Mouse (Mus musculus): ENCODE data around the gene Myo19. TPM values are rescaled to one million over a fixed set of nuclear protein-coding genes. Genes with fewer than 3 reads are reported as not detected.

Gene Myo19
- total RNA-seq, 2 experiments from 2014 or later = 3.6 to 4.0 TPM

- no peak for DNase-seq
These were observed 7.0 kb downstream of the Myo19 start for GRCm38 (mm10) chr11:84886767-84887511.

DNA sequence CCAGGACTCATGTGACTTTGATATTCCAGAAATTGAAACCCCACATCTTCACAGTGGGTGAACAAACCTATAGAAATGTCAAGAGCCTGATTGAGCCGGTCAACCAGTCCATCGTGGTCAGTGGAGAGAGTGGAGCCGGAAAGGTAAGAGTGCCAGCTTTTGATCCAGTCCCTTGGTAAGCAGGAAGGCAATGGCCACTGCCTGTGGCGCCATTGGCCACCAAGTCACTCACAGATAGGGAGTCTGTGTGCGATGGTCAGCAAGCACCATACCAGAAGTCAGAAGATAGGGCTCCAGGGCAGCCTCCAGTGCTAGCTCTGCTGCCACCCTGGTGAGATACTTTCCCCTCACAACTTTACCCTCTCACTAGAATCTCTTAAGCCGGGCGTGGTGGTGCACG lies 8.1 kb downstream of the Myo19 start:
- no peak for DNase-seq

GRCm38 (mm10) chr11:84889492-84889891 lies 9.5 kb downstream of the Myo19 start:
- no peak for DNase-seq

- DNase-seq = no peak
These were observed 11.8 kb downstream of the Myo19 start for GRCm38 (mm10) chr11:84891705-84892104.

- DNase-seq = no peak
These were observed 13.2 kb downstream of the Myo19 start for GRCm38 (mm10) chr11:84893113-84893512.

DNA sequence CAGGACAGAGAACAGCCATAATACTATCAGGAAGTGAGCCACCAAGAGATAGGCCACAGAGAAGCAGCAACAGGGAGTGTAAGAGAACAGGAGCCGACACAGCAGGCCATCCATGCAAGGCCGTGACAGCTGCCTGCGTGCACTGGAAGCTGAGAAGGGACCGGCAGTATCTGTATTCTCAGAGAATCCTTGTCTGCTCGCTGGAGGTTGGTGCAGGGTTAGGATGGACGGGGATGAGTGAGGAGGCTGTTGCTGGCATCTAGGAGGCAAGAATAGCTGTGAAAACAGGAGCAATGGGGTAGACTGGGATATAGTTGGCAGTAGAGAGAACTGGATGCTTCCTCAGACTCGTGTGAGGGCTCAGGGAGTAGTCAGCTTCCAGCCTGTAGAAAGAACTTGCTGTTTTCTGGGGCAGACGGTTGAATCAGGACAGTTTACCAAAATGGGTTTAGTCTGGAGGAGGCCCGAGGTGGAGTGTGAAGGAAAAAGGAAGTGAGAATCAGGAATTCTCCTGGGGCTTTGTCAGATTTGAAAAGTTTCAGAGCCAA lies 24.7 kb downstream of the Myo19 start:
- DNase-seq = no peak

- DNase-seq = no peak
These were observed 27.1 kb downstream of the Myo19 start for GRCm38 (mm10) chr11:84907081-84907480.

- DNase-seq = no peak
These were observed 28.5 kb downstream of the Myo19 start for GRCm38 (mm10) chr11:84908480-84908879.

DNA sequence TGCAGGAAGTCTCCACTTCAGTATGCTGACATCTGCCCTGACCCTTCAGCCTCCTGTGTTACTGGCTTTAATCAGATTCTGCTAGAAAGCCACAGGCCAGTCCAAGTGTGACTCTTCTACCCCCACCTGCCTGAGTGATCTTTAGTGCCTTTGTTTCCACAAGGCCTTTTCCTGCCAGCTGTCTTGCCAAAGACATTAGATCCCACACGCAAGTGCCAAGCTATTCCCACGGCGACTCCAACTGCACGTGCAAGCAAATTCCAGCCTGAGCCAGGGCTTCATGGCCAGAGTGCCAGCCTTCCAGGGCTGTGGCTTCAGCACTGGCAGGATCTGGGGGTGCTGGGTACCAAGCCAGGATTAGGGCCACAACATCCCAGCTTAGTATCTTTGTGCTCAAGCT lies 30.5 kb downstream of the Myo19 start:
- no peak for DNase-seq

GRCm38 (mm10) chr11:84914673-84915072 lies 34.7 kb downstream of the Myo19 start:
- DNase-seq = no peak

DNA sequence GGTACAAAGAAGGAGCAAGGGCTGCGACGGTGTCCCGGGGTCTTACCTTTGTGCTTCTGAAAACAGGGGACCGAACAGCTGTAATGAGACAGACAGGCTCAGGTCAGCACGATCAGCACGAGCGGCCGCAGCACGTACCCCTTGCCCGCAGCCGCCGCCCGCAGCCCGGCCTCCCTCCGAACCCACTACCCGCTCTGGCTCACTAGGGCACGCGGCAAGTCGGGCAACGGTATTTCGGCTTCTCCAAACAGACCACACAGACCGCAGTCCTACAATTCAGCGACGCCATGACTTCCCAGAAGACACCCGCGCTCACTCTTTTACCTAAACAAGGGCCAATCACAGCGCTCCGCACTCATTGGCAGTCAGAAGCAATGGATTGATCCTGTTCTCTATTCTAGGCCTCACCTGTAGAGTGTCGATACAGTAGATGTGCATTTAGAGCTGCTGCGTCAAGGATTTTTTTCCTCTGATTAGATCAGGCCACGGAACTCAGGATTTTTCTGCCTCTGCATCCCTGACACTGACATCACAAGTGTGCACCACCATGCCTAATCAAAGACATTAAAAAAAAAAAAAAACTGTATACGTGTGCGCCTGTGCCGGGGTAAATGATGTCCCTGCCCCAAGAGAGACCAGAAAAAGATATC lies 36.2 kb downstream of the Myo19 start, which contains the start of gene Znhit3:
Znhit3 (minus strand) TSS at position 314 of the 650 bp plus-strand sequence.
- DNase-seq = peak; percentile 77

DNA sequence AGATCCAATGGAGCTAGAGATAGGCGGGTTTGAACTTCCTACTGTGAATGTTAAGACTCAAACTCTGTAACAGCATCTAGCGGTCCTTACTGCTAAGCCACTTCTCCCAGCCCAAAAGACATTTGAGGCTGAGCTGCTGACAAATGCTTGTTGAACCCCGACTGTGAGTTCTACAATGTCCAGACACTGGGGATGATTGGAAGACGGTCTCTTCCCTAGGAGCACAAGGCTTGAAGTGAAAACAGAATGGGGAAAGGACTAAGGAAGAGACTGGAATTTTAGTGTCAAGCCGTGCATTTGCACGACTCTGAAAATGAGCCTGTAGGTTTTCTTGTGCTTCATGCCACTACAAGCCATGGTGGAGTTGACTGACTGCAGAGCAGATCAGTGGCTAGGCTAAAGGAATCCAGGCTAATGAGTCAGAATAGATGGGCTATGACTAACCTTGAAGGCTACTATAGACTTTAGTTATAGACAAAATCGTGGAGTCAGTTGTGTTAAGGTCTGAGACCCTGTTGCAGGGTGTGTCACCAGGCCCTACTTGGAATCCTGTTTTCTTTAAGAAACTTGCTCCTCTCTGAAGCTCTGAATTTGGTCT lies 36.9 kb downstream of the Myo19 start:
- no peak for DNase-seq

DNA sequence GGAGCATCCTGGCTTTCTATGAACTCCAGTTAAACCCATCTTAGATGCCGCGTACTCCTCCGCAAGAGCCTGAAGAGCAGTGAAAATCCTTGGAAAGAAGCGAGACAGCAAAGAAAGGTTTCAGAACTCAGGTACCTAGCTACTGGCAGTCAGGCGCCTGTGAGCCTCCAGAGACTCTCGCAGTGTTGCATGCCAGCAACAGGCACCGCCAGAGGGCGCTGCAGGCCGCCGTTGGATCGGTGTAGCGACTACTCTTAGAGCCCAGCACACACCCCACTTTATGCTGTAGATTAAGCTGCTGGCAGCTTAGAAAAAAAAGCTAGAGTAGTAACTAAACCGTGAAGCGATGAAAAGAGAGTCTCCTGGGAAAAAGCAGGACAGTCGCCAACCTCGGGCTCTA lies 38.5 kb downstream of the Myo19 start:
- peak; percentile 72 for DNase-seq

DNA sequence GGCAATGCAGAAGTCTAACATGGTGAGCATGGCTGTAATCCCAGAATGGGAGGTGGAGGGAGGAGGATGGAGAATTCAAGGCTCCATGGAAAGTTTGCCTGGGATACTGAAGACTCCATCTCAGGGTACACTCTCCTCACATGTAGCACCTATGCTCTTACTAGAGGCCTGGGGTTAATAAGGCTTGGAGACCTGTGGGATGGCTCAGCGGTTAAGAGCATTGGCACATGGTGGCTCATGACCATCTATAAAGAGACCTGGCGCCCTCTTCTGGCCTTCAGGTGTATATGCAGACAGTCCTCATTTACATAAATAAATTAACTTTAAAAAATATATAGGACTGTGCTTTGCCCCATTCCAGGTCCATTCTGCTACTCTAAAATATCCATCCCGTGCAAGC lies 39.3 kb downstream of the Myo19 start:
- no peak for DNase-seq

DNA sequence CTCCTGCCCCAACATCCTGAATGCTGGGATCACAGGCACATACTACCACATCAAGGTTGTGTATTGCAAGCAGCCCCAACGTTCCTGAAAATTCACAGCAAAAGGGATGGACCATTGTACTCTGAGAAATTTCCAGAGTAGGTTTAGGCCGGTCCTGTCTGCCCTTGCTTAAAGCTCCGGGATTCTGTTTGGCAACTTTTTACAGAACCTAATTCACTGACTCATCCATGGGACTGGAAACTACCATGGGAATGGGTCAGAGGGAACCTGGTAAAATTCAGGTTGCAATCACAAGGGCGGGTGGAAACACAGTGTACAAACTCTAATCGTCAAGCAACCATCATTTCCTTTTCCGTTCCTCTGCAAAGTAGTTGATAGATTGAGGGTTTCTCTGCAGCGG lies 40.0 kb downstream of the Myo19 start:
- DNase-seq = no peak

DNA sequence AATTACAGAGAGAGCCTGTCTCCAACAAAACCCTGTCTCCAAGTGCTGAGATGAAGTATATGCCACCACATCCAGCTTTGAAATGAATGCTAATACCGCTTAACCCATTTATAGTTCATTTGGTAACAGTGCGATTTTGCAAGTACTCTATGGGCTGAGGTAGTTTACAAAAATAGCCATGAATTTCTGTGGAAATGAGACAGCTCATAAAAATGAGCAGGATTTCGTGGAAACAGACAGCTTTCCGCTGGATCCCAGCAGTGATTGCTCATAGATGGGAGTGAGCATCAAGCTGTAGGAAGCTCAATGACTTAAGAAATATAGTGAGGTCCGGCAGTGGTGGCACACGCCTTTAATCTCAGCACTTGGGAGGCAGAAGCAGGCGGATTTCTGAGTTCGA lies 41.0 kb downstream of the Myo19 start:
- no peak for DNase-seq

DNA sequence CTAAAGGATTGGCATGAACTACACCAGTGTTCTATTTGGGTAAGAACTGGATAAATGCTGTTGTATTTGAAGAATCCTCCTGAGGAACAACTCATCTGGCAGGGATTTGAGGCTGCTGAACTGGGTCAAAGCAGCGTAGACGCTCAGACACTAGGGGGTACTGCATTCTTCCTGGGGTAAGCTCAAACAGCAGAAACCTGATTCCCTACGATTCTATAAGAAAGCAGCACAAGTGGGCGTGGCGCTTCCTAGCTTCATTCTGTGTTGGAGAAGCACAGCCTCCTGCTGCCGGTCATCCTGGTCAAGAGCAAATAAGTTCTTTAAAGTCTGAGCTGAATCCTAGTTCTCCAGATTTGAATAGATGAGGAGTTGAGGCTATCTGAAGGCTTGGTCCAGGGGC lies 52.3 kb downstream of the Myo19 start:
- DNase-seq = no peak

DNA sequence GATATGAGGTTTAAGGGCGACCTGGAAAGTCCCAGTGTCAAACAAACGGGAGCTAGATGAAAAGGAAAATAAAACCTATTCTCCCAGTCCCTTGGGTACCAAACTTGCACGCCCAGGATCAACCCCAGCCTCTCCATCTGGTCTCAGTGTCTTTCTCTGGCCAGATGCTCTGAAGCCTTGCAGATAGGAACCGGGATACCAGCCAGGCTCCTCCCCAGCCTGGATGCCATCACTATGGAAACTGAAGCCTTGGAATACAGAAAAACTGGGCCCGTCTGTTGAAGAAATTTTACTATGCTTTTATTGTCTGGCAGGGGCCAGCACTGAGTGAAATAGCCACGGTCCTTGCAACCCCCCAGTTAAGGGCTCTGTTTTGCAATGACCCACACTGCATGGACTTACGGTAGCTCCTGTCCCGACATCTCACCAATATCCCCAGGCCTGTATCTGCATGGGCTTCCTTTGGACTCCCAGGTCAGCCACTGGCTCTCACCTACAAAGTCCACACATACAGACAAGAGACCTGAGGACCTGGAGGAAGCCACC lies 59.6 kb downstream of the Myo19 start:
- no peak for DNase-seq

DNA sequence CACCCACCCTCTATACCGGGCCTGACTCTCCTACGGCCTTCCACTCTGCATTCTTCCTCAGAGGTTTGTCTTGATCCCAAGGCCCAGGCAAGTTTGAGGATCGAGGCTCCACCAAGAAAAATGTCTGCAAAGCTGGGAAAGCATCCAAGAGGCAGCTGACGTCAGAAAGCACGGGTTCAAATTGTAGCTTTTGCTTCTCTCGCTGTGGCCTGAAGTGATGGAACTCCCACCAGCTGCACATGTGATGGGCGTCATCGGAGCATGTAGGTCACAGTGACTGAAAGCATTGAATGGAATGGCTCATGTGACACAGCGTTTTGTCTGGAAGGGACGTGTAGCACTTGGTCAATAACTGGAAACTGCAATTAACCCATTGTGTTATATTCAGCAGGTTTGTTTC lies 60.2 kb downstream of the Myo19 start:
- DNase-seq = no peak

- DNase-seq = no peak
These were observed 64.0 kb downstream of the Myo19 start for GRCm38 (mm10) chr11:84943948-84944347.

GRCm38 (mm10) chr11:84944639-84945435 lies 64.9 kb downstream of the Myo19 start:
- DNase-seq = no peak

DNA sequence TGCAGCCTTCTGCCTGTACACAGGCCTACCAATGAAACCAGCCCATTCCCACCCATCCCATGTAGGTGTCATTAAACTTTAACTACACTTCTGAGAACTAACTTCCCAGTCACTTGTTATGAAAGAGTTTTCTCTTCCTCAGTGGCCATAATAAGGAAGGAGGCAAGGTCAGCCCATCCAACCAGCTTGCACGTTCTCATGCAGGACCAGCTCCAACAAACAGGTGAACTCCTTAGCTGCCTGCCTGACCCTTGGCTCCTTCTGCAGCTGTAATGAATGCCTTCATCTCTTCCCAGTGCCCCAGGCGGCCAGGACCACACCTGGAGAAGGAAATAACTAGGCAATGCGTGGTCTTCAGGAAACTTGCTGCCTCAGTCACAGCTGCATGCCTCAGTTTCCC lies 65.9 kb downstream of the Myo19 start:
- DNase-seq = no peak
